Mouse (Mus musculus) heart, adult 2 months (tissue): ENCODE data around the gene Gper1. TPM values are rescaled to one million over a fixed set of nuclear protein-coding genes. Genes with fewer than 3 reads are reported as not detected.

Source experiments
- DNase-seq, 2 experiments: peaks; one replicate each; pipeline ENCODE4 v3.0.0; 2021
- H3K27ac ChIP-seq: fragments of 200-600 bp; 2 replicates; pipeline ENCODE4 v1.8.1; 2022
- H3K27me3 ChIP-seq: fragments of 200-500 bp; 2 replicates; pipeline ENCODE4 v1.6.1; 2012; ENCODE audit warnings: mild to moderate bottlenecking, low read length, inconsistent platforms, mixed read lengths; ENCODE audit not compliant: control insufficient read depth, insufficient read depth
- H3K36me3 ChIP-seq: fragments of 200-500 bp; 2 replicates; pipeline ENCODE4 v1.6.1; 2012; ENCODE audit warnings: low read length, inconsistent platforms; ENCODE audit not compliant: control insufficient read depth, insufficient read depth
- H3K4me1 ChIP-seq: fragments of 200-500 bp; 2 replicates; pipeline ENCODE4 v1.6.1; 2011; ENCODE audit warnings: low read length; ENCODE audit not compliant: control insufficient read depth, insufficient read depth
- H3K4me3 ChIP-seq: fragments of 200-600 bp; 2 replicates; pipeline ENCODE4 v1.8.1; 2022
- H3K79me2 ChIP-seq: fragments of 200-500 bp; replicated peaks from 2 replicates; pipeline ENCODE4 v1.6.1; 2012; ENCODE audit warnings: mild to moderate bottlenecking, inconsistent platforms, low read length, moderate library complexity, mixed read lengths; ENCODE audit not compliant: control insufficient read depth, insufficient read depth
- H3K9ac ChIP-seq: fragments of 200-500 bp; 2 replicates; pipeline ENCODE4 v1.6.1; 2012; ENCODE audit warnings: low read depth, mild to moderate bottlenecking, control low read depth, inconsistent platforms, low read length, mixed read lengths
- CTCF ChIP-seq: fragments of 200-600 bp; IDR thresholded peaks from 2 replicates; pipeline ENCODE4 v1.8.1; 2022; ENCODE audit warnings: antibody characterized with exemption, mild to moderate bottlenecking, moderate library complexity
- EP300 ChIP-seq: fragments of 200-500 bp; IDR thresholded peaks from 2 replicates; pipeline ENCODE4 v1.6.1; 2011; ENCODE audit warnings: low read depth, low read length, control low read depth; ENCODE audit not compliant: insufficient read depth
- POLR2A ChIP-seq: fragments of 200-500 bp; IDR thresholded peaks from 2 replicates; pipeline ENCODE4 v1.6.1; 2011; ENCODE audit warnings: mild to moderate bottlenecking, low read depth, low read length, control low read depth; ENCODE audit not compliant: insufficient read depth
- WGBS: fragments of 180-500 bp; shearing (Covaris S2); methylation state at CpG from one replicate; pipeline ENCODE4 v1.1.7; 2018; 5-methylcytosine and 5-hydroxymethylcytosine counted together
- intact Hi-C: fragments of 180-260 bp; cut with DNase I; formaldehyde crosslinking; loops from one replicate; pipeline ENCODE4 v1.15.1; 2025
- polyA plus RNA-seq: library from polyadenylated mRNA; depleted of rRNA; stranded (reverse); fragments of >200 nt; gene quantifications from 2 replicates; pipeline ENCODE4 v1.2.3, GENCODE M21; 2012
- total RNA-seq, 2 experiments: library from RNA; stranded (reverse); gene quantifications; 2 replicates each; pipeline ENCODE4 v1.2.3; 2021

Gper1 gene
- total and polyA plus RNA-seq, 3 experiments, result 1.4 to 2.0 (median 1.5) TPM

DNA sequence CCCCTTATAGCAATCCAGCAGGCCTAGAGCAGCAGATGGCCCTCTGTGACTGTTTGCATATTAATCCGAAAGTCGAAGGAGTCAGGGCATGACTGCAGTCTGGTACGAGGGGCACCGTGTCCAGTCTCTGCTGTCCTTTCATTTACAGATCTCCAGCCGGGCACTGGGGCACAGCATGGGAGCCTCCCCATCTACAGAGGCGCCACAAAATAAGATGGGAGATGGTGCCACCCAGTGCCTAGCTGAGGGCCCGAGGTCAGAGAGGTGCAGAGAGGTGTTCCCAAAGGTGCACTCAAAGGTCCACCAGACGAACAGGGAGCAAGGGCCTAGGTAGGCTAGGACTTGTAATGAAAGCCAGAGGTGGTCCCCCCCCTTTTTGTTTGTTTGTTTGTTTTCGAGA is 39.7 kb upstream of the Gper1 start:
- Histone ChIP-seq H3K27me3 (no peaks in the 10 kb centered on the region), H3K4me1 (peaks cover 56% of the 10 kb centered on the region), H3K9ac (peak overlapping the region; percentile 62), H3K79me2 (no peaks in the 10 kb centered on the region; the same call in 1 of the 2 replicates), H3K36me3 (peaks cover 2% of the 10 kb centered on the region; the same call in 1 of the 2 replicates), H3K4me3 (peak overlapping the region; percentile 100), H3K27ac (peak overlapping the region; percentile 99)
- 47% methylated on average over 9 of the region's 9 CpGs for WGBS
- intact Hi-C loops, result loop anchor here (10.0 kb wide), 1 partner anchor 412 kb away; the partner anchor contains the start of gene Mafk
- no peak for TF ChIP-seq EP300
- TF ChIP-seq CTCF, result no peak
- no peak for TF ChIP-seq POLR2A
- no peak for DNase-seq

DNA sequence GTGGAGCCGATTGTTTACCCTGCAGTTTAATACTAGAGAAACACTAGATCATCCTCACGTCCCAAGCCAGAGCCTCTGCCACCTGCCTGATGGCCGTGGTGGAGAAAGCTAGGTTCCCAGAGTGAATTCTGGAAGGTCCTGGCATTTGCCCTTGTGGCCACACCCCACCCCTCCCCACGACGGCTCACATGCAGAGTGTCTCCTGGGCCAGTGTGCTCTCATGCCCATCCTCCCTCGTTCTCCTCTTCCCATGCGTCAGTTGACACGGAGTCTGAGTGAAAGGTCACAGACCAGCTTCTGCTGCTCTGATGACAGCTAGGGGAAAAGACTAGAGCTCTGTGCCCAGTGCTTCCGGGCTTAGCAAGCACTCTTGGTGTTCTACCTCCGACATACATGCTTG is 38.4 kb upstream of the Gper1 start:
- Histone ChIP-seq H3K4me3 (no peak overlapping the region; the same call in 1 of the 2 replicates), H3K79me2 (no peaks in the 10 kb centered on the region; the same call in 1 of the 2 replicates), H3K9ac (peak overlapping the region; percentile 21), H3K27me3 (no peaks in the 10 kb centered on the region), H3K36me3 (peaks cover 7% of the 10 kb centered on the region; the same call in 1 of the 2 replicates), H3K27ac (peak overlapping the region; percentile 90), H3K4me1 (peaks cover 59% of the 10 kb centered on the region)
- intact Hi-C loops, result loop anchor here (10.0 kb wide), 1 partner anchor 410 kb away; the partner anchor contains the start of gene Mafk
- 0 out of 2 replicates have a peak, but pooled peaks have one; percentile 8 for TF ChIP-seq CTCF
- peak; percentile 88 for TF ChIP-seq EP300
- TF ChIP-seq POLR2A, result peak; percentile 38; the same call in 1 of the 2 replicates
- peak; percentile 67 to 72 for DNase-seq
- 7% methylated on average over 10 of the region's 10 CpGs for WGBS

DNA sequence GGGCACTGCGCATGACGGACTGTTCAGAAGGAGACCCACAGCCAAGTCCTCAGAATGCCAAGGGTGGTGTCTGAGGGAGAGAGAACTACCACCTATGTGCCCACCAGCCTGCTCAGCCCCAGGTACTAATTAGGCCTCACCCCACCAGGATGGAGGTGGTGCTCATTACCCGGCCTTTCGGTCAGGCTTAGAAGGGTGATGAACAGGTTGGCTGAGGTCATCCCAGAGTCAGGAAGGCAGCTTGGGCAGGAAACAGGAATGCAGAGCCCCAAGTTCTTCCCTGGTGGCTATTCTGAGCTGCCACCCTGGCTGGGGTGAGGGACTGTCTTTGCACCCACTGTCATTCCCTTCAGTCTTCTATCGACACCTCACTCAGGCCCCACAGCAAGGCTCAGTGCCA is 36.9 kb upstream of the Gper1 start:
- intact Hi-C loops, result loop anchor here (10.0 kb wide), 1 partner anchor 409 kb away; the partner anchor contains the start of gene Mafk
- TF ChIP-seq EP300, result no peak
- TF ChIP-seq CTCF, result no peak
- TF ChIP-seq POLR2A, result no peak
- peaks cover 62% of the 10 kb centered on the region for H3K4me1 ChIP-seq

DNA sequence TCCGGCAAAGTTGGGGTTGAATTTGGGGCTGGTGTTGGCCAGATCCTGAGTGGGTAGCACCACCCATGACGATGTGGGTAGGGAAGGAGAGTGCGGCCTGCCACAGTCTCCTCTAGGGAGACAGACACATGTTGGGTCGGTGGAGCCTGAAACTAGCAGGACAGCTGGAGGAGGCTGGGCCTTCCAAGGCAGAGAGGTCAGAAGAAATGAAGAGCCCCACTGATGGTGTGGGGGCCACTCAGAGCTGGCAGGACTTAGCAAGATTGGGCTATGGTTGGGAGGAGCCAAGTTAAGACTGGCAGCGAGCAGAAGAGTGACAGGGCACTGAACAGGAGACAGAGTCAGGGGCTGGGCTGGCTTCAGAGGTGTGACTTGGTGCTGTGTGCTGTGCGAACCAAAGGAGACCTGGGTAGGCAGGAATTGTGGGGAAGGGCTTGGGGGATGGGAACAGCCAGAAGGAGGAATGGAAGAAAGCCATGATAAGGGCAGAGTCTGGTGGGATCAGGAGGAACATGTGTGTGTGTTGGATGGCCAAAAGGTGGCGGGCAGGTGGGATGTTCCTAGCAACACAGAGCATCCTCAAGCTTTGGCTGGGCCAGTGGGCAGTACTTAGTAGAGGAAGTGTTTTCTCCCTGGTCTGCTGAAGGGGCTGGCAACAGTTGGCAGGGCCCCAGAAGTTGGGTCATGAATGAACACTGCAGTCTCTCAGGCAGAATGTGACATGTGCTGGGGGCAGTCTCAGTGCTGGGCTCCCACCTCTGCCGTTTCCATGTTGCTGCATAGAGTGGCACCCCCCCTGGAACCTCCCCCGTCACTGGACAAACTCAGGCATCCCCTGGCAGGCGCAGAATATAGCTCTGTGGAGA is 35.4 kb upstream of the Gper1 start:
- Histone ChIP-seq H3K27ac (peak overlapping the region; percentile 91), H3K4me1 (peaks cover 70% of the 10 kb centered on the region), H3K4me3 (no peak overlapping the region), H3K9ac (no peak overlapping the region), H3K79me2 (peaks cover 1% of the 10 kb centered on the region; the same call in 1 of the 2 replicates), H3K36me3 (peaks cover 7% of the 10 kb centered on the region; the same call in 1 of the 2 replicates), H3K27me3 (no peaks in the 10 kb centered on the region)
- DNase-seq, result no peak
- 58% methylated on average over 10 of the region's 10 CpGs for WGBS
- TF ChIP-seq POLR2A (no peak), EP300 (no peak), CTCF (no peak)
- intact Hi-C loops, result loop anchor here (10.0 kb wide), 1 partner anchor 407 kb away; the partner anchor contains the start of gene Mafk

More for the DNA sequence above, 36.9 kb upstream of the Gper1 start:
- Histone ChIP-seq H3K36me3 (peaks cover 7% of the 10 kb centered on the region; the same call in 1 of the 2 replicates), H3K9ac (no peak overlapping the region), H3K27me3 (no peaks in the 10 kb centered on the region), H3K27ac (peak overlapping the region; percentile 90), H3K79me2 (no peaks in the 10 kb centered on the region; the same call in 1 of the 2 replicates), H3K4me3 (no peak overlapping the region)
- DNase-seq, result peak in 1 of 2 experiments; percentile 20
- WGBS, result 60% methylated on average over 5 of the region's 5 CpGs

DNA sequence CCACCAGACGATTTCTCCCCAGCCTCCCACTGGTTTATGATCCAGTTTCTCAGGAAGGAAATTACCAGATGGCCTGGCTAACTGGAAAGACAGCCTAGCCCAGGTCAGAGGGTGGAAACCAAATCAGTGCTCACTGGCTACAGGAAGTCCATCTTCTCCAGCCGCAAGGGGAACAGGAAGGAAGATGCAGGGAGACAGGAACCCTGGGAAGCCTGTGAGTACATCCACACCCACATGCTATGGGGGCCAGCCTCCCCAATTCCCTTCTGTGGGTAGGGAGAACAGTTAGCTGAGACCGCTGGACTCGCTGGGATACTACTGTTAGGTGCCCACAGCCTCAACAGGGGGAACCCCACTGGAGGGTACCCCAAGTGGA is 34.8 kb upstream of the Gper1 start:
- Histone ChIP-seq H3K79me2 (peaks cover 5% of the 10 kb centered on the region; the same call in 1 of the 2 replicates), H3K4me1 (peaks cover 69% of the 10 kb centered on the region), H3K36me3 (peaks cover 7% of the 10 kb centered on the region; the same call in 1 of the 2 replicates), H3K9ac (peak overlapping the region; percentile 41), H3K4me3 (no peak overlapping the region; the same call in 1 of the 2 replicates), H3K27ac (peak overlapping the region; percentile 91), H3K27me3 (no peaks in the 10 kb centered on the region)
- TF ChIP-seq POLR2A (0 out of 2 replicates have a peak, but pooled peaks have one; percentile 35), CTCF (no peak), EP300 (peak; percentile 96)
- WGBS, result 38% methylated on average over 4 of the region's 4 CpGs
- intact Hi-C loops, result loop anchor here (10.0 kb wide), 1 partner anchor 407 kb away; the partner anchor contains the start of gene Mafk
- peak; percentile 62 to 67 for DNase-seq
